Mouse (Mus musculus) testis, adult 2 months (tissue): ENCODE results near the gene Tmem44.

Experiments
- CTCF ChIP-seq: fragments of 200-500 bp; IDR thresholded peaks from 2 replicates; pipeline ENCODE4 v1.5.1; 2012; ENCODE audit warnings: low read depth, mild to moderate bottlenecking, inconsistent platforms, low read length, moderate library complexity; ENCODE audit not compliant: control insufficient read depth, insufficient read depth, insufficient replicate concordance
- POLR2A ChIP-seq: fragments of 200-500 bp; IDR thresholded peaks from 2 replicates; pipeline ENCODE4 v1.6.1; 2012; ENCODE audit warnings: low read depth, mild to moderate bottlenecking, inconsistent platforms, low read length, moderate library complexity; ENCODE audit not compliant: control insufficient read depth

GRCm38 (mm10) chr16:30504856-30505255 lies 45.8 kb downstream of the Tmem44 start:
- no peak for TF ChIP-seq CTCF
- no peak for TF ChIP-seq POLR2A
